Mouse (Mus musculus) monocyte, adult 2 months (primary cell): Measurements from ENCODE around the gene Il7r.

Experiments
- DNase-seq, 2 experiments: peaks; one replicate each; pipeline ENCODE4 v3.0.0; 2022; ENCODE audit warnings: low spot score in 2 of 2, low read depth in 1 of 2

The Il7r gene

GRCm38 (mm10) chr15:9472618-9473017 is 57.4 kb downstream of the Il7r start:
- DNase-seq = no peak

DNA sequence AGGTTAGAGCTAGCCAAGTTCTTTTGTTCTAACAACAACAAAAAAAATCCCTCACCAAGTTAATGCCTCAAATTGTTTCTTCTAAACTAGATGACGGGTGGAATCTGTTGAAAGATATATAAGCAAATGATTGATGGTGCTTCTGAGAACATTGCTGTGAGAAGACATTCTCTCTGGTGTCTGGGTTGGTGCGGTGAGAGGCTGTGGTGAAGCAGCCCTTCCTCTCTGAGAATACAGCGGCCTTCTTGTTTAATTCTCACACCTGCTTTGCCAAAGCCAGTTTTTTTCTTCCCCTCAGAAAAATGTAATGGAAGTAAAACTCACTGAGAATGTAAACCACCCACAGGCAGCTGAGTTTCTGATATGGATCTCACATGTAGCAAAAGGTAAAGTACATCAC is 57.8 kb downstream of the Il7r start:
- no peak for DNase-seq

- no peak for DNase-seq
Observed at GRCm38 (mm10) chr15:9471053-9471685, 58.8 kb downstream of the Il7r start.

DNA sequence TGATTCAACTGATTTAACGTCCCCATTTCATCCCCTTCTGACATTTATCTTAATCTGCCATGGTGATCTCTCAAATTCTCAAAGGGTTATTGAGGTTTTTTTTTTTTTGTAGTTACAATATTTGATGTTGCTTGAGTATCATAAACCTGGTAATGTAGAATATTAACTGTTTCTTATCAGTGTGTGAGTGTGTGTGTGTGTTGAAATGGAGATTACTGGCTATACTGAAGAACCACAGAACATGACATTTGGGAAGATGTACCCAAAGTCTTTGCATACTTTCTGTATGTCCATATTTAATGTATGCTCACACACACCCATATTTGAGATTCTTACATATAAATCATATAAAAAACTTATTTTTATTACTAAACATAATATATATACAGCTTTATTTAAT is 65.9 kb downstream of the Il7r start:
- DNase-seq = no peak

DNA sequence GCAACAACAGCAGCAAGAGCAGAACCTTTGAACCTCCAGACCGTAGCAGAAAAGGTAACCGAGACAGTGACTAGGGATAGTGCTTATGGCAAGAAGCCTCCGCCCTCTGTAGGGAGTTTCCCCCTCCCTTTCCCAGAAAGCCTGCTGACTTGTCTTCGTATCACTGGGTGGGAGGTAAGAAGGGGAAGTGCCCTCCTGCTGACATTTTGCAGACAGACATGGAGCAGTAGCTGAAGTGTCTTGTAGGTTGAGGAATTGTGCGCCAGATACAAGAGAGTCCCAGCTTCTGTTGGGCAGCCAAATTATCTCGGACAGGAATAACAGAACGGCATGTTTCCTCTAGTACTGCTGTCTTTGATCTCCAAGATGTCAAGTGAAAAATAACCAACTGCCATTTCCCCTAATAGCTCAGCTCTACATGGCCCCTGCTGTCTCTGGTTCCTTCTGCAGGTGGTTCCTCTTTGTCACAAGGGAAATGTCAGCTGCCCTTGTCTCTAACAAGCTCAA is 66.4 kb downstream of the Il7r start:
- peak in 1 of 2 experiments; percentile 3 for DNase-seq
